Mouse (Mus musculus): ENCODE data around the gene Scrn3. TPM values are rescaled to one million over a fixed set of nuclear protein-coding genes. Genes with fewer than 3 reads are reported as not detected.

Scrn3 gene
- polyA plus RNA-seq, 1 experiment from 2014 or later = 7.8 TPM

DNA sequence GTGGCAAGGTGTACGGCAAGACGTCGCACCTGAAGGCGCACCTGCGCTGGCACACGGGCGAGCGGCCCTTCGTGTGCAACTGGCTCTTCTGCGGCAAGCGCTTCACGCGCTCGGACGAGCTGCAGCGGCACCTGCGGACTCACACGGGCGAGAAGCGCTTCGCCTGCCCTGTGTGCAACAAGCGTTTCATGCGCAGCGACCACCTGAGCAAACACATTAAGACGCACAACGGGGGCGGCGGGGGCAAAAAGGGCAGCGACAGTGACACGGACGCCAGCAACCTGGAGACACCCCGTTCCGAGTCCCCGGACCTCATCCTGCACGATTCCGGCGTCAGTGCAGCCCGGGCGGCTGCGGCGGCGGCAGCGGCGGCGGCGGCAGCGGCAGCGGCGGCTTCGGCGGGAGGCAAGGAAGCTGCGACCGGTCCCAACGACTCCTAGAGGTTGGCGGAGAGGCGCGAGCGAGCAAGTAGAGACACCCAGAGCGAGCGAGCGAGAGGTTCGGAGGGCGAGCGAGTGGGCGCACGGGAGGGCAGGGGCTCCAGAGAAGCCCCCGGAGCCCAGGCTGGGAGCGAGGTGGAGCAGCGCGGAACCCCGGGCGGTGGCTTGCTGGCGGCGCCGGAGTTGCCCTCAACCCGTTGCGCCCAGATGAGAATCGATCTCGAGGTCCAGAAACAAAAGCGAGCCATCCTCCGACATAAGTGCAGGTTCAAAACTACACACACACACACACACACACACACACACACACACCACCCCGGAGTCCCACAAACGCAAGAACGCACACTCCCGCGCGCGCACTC lies 38.1 kb upstream of the Scrn3 start:
- Histone ChIP-seq H3K4me1 (replicated peaks; ENCODE audit: control insufficient read depth, insufficient read depth, low read length) (peaks cover 14% of the 10 kb centered on the region; the same call in 1 of the 2 replicates), H3K4me2 (replicated peaks; ENCODE audit: low read depth) (peak overlapping the region; percentile 64), H3K27ac (ENCODE audit: low read depth, low read length) (no peak overlapping the region), H3K4me3 (ENCODE audit: low read depth, low read length) (peak overlapping the region; percentile 44), H3K9ac (ENCODE audit: low read depth, low read length) (no peak overlapping the region), H3K9me3 (ENCODE audit: control insufficient read depth) (no peaks in the 10 kb centered on the region), H3K36me3 (ENCODE audit: control insufficient read depth, insufficient read depth) (no peaks in the 10 kb centered on the region), H3K27me3 (replicated peaks; ENCODE audit: control insufficient read depth, insufficient read depth, low read length) (peaks cover 89% of the 10 kb centered on the region)
- TF ChIP-seq CTCF (IDR thresholded peaks at IDR 0.05; ENCODE audit: low read depth) = no peak
- whole genome bisulfite sequencing = under 1% methylated on average over 86 of the region's 88 CpGs
- ATAC-seq = peak; percentile 36; the same call in 1 of the 2 replicates

DNA sequence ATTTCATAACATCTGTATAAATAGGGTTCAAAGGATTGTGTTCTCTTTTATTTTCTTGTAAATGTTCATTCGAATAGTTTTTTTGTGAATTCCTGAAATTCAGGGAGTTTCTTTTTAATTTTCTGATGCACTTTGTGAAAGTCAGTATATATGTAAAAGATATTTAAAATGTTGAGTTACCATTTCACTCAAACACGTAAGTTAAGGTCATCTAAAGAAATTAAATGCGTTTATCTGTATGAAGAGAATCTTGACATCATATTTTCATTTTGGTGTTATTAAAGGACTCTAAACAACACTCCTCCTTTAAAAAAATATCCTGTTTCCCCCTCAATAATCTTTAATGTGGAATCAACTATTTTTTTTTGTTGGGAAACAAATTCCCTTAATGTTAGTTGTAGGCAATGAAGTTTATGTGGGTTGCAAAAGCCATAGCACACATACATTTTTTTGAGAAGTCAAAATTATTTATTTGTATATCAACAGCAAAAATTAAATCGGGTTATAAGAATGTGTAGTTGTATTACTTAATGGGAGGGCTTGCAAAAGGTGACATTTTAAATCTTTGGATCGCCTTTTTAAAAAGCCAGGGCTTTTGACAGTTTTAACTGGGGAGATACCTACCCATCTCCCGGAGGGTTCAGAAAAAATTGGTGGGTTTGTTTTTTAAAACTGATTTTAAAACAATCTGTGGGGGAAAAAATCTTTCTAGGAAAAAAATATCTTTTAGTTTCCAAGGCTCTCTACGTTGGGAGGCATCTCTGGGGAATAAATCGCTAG lies 37.0 kb upstream of the Scrn3 start:
- Histone ChIP-seq H3K9ac (ENCODE audit: low read depth, low read length) (no peak overlapping the region), H3K27me3 (replicated peaks; ENCODE audit: control insufficient read depth, insufficient read depth, low read length) (peaks cover 84% of the 10 kb centered on the region), H3K4me3 (ENCODE audit: low read depth, low read length) (no peak overlapping the region), H3K9me3 (ENCODE audit: control insufficient read depth) (no peaks in the 10 kb centered on the region), H3K27ac (ENCODE audit: low read depth, low read length) (no peak overlapping the region), H3K4me1 (replicated peaks; ENCODE audit: control insufficient read depth, insufficient read depth, low read length) (peaks cover 14% of the 10 kb centered on the region; the same call in 1 of the 2 replicates), H3K36me3 (ENCODE audit: control insufficient read depth, insufficient read depth) (no peaks in the 10 kb centered on the region), H3K4me2 (replicated peaks; ENCODE audit: low read depth) (no peak overlapping the region)
- TF ChIP-seq CTCF (IDR thresholded peaks at IDR 0.05; ENCODE audit: low read depth) = no peak
- WGBS = 9% methylated on average over 8 of the region's 8 CpGs
- no peak for ATAC-seq

DNA sequence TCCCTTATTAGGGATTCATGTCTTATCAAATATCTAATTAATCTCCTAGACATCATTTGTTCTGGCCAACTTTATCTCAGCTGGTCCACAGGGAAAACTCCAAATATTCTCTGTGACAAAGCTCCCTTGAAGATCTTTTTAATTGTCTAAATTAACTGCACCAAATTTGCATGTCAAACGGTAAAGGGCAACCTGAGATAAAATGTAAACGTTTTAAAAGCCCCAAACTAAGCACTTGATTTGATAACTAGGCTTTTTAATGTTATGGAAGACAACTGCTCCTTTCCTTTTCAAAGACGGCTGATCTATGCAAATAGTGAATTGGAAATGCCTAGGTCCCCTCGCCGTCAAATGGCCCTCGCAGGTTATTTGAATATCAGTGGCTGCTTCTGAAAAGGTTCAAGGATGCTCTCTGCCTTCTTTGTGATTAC lies 36.2 kb upstream of the Scrn3 start:
- Histone ChIP-seq H3K27ac (ENCODE audit: low read depth, low read length) (no peak overlapping the region), H3K4me2 (replicated peaks; ENCODE audit: low read depth) (no peak overlapping the region), H3K9me3 (ENCODE audit: control insufficient read depth) (no peaks in the 10 kb centered on the region), H3K4me1 (replicated peaks; ENCODE audit: control insufficient read depth, insufficient read depth, low read length) (peaks cover 11% of the 10 kb centered on the region; the same call in 1 of the 2 replicates), H3K9ac (ENCODE audit: low read depth, low read length) (no peak overlapping the region), H3K36me3 (ENCODE audit: control insufficient read depth, insufficient read depth) (no peaks in the 10 kb centered on the region), H3K27me3 (replicated peaks; ENCODE audit: control insufficient read depth, insufficient read depth, low read length) (peaks cover 84% of the 10 kb centered on the region), H3K4me3 (ENCODE audit: low read depth, low read length) (no peak overlapping the region)
- TF ChIP-seq CTCF (IDR thresholded peaks at IDR 0.05; ENCODE audit: low read depth) = no peak
- no peak for ATAC-seq
- WGBS = 1% methylated on average over 6 of the region's 6 CpGs

DNA sequence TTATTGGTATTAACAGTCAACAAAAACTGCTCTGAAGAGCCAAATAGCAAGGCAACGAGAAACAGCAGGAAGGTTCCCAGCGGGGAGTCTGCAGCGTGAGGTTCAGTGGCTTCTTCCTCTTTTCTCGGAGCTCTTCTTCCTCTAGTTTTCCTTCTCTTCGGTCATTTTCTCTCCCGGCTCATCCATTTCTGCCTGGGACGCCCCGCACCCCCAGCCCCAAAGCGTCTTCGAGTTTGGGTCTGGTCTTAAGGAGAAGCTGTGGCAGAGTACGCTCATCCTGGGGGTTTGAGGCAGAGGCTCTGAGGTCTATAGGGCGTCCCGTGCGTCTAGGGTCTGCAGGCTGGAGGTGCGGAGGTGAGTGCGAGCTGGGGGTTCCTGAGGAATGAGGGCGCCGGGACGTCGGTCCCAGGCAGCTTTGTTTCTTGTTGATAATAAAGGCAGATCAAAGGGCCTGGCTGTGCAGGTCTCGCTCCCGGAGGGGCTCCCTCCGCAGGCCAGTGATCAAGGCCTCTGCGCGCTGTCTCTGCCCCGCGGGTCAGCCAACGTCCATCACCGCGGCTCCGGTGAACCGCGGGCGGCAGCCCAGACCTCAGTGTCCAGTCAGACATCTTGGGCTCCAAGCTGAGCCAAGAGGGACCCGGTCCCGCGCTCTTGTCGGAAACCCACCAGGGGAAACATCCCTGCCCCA lies 35.2 kb upstream of the Scrn3 start:
- peak overlapping the region; percentile 4; the same call in 1 of the 2 replicates for H3K4me3 ChIP-seq (ENCODE audit: low read depth, low read length)

DNA sequence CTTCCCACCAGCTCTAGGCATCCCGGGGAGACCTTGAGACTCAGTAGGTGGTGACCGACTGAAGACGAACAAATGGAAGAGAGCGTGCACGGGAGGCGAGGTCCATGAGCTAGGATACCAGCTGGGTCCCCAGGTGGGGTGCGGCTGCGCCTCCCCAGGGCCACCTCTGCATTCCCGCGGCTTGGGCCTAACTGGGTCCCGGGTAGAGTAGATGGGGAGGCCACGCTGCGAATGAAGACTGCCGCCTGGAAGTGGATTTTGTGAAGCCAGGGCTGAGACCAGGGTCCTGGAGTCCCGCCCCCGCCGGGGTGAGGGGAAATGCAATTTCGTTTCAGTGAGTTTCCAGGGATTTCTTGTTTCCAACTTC lies 34.7 kb upstream of the Scrn3 start:
- Histone ChIP-seq H3K4me3 (ENCODE audit: low read depth, low read length) (0 out of 2 replicates have a peak overlapping the region, but pooled peaks have one; percentile 4), H3K9me3 (ENCODE audit: control insufficient read depth) (no peaks in the 10 kb centered on the region), H3K4me2 (replicated peaks; ENCODE audit: low read depth) (no peak overlapping the region), H3K4me1 (replicated peaks; ENCODE audit: control insufficient read depth, insufficient read depth, low read length) (peaks cover 3% of the 10 kb centered on the region; the same call in 1 of the 2 replicates), H3K27ac (ENCODE audit: low read depth, low read length) (no peak overlapping the region), H3K36me3 (ENCODE audit: control insufficient read depth, insufficient read depth) (no peaks in the 10 kb centered on the region), H3K9ac (ENCODE audit: low read depth, low read length) (no peak overlapping the region), H3K27me3 (replicated peaks; ENCODE audit: control insufficient read depth, insufficient read depth, low read length) (peaks cover 80% of the 10 kb centered on the region)
- ATAC-seq = no peak
- WGBS = 5% methylated on average over 18 of the region's 18 CpGs
- no peak for TF ChIP-seq CTCF (IDR thresholded peaks at IDR 0.05; ENCODE audit: low read depth)

More for the DNA sequence above, 35.2 kb upstream of the Scrn3 start:
- Histone ChIP-seq H3K9me3 (ENCODE audit: control insufficient read depth) (no peaks in the 10 kb centered on the region), H3K4me1 (replicated peaks; ENCODE audit: control insufficient read depth, insufficient read depth, low read length) (peaks cover 3% of the 10 kb centered on the region; the same call in 1 of the 2 replicates), H3K9ac (ENCODE audit: low read depth, low read length) (no peak overlapping the region), H3K27ac (ENCODE audit: low read depth, low read length) (no peak overlapping the region), H3K27me3 (replicated peaks; ENCODE audit: control insufficient read depth, insufficient read depth, low read length) (peaks cover 84% of the 10 kb centered on the region), H3K4me2 (replicated peaks; ENCODE audit: low read depth) (no peak overlapping the region), H3K36me3 (ENCODE audit: control insufficient read depth, insufficient read depth) (no peaks in the 10 kb centered on the region)
- 2% methylated on average over 38 of the region's 38 CpGs for WGBS
- no peak for TF ChIP-seq CTCF (IDR thresholded peaks at IDR 0.05; ENCODE audit: low read depth)
- ATAC-seq = no peak
